Mouse (Mus musculus) small intestine, adult 2 months (tissue): ENCODE data around the gene Kansl1l.

Experiments used
- CTCF ChIP-seq: fragments of 200-500 bp; IDR thresholded peaks from 2 replicates; pipeline ENCODE4 v1.5.1; 2012; ENCODE audit warnings: low read depth, mild to moderate bottlenecking, control low read depth, inconsistent platforms, low read length, moderate library complexity, mixed read lengths; ENCODE audit not compliant: insufficient replicate concordance, insufficient read length; ENCODE audit errors: extremely low read depth
- POLR2A ChIP-seq: fragments of 200-500 bp; IDR thresholded peaks from 2 replicates; pipeline ENCODE4 v1.6.1; 2012; ENCODE audit warnings: low read depth, mild to moderate bottlenecking, control low read depth, inconsistent platforms, low read length, moderate library complexity

DNA sequence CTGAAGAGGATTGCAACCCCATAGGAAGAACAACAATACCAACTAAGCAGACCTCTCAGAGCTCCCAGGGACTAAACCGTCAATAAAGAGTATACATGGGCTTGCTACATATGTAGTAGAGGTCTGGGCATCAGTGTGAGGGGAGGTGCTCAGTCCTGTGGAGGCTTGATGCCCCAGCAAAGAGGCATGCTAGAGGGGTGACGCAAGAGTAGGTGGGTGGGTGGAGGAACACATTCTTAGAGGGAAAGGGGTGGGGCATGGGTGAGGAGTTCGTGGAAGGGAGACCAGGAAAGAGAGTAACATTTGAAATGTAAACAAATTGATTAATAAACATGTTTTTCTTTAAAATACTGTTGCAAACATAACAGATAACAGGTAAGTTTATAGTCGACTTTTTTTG is 36.3 kb downstream of the Kansl1l start:
- TF ChIP-seq CTCF (no peak), POLR2A (no peak)
